Mouse (Mus musculus): Measurements from ENCODE around the gene Nab1.

The Nab1 gene

GRCm38 (mm10) chr1:52470811-52471489, 29.5 kb downstream of the Nab1 start:
- DNase-seq (ENCODE audit: low spot score in 2 of 2): no peak

- no peak for DNase-seq (ENCODE audit: low spot score in 2 of 2)
These were observed 30.2 kb downstream of the Nab1 start for GRCm38 (mm10) chr1:52470326-52470725.

GRCm38 (mm10) chr1:52466518-52467120, 33.9 kb downstream of the Nab1 start:
- no peak for DNase-seq (ENCODE audit: low spot score in 2 of 2)

GRCm38 (mm10) chr1:52465830-52466229, 34.6 kb downstream of the Nab1 start:
- DNase-seq (ENCODE audit: low spot score in 2 of 2): no peak

GRCm38 (mm10) chr1:52465264-52465663, 35.2 kb downstream of the Nab1 start:
- no peak for DNase-seq (ENCODE audit: low spot score in 2 of 2)

- DNase-seq (ENCODE audit: low spot score in 2 of 2): no peak
These were observed 37.2 kb downstream of the Nab1 start for GRCm38 (mm10) chr1:52463305-52463704.

- no peak for DNase-seq (ENCODE audit: low spot score in 2 of 2)
These were observed 43.9 kb downstream of the Nab1 start for GRCm38 (mm10) chr1:52456571-52456970.

- DNase-seq (ENCODE audit: low spot score in 2 of 2): no peak
These were observed 45.9 kb downstream of the Nab1 start for GRCm38 (mm10) chr1:52454509-52455001.

GRCm38 (mm10) chr1:52451360-52451759, 49.1 kb downstream of the Nab1 start:
- no peak for DNase-seq (ENCODE audit: low spot score in 2 of 2)

GRCm38 (mm10) chr1:52435856-52436255, 64.6 kb downstream of the Nab1 start:
- DNase-seq (ENCODE audit: low spot score in 2 of 2): no peak

GRCm38 (mm10) chr1:52434085-52434484, 66.4 kb downstream of the Nab1 start:
- DNase-seq (ENCODE audit: low spot score in 2 of 2): no peak

- DNase-seq (ENCODE audit: low spot score in 2 of 2): no peak
These were observed 68.7 kb downstream of the Nab1 start for GRCm38 (mm10) chr1:52431806-52432205.

- DNase-seq (ENCODE audit: low spot score in 2 of 2): no peak
These were observed 69.9 kb downstream of the Nab1 start for GRCm38 (mm10) chr1:52430606-52431005.

GRCm38 (mm10) chr1:52430116-52430515, 70.4 kb downstream of the Nab1 start:
- no peak for DNase-seq (ENCODE audit: low spot score in 2 of 2)

- DNase-seq (ENCODE audit: low spot score in 2 of 2): no peak
These were observed 72.5 kb downstream of the Nab1 start for GRCm38 (mm10) chr1:52427841-52428464.

- no peak for DNase-seq (ENCODE audit: low spot score in 2 of 2)
These were observed 76.6 kb downstream of the Nab1 start for GRCm38 (mm10) chr1:52423846-52424245.

GRCm38 (mm10) chr1:52423057-52423456, 77.4 kb downstream of the Nab1 start:
- no peak for DNase-seq (ENCODE audit: low spot score in 2 of 2)

- peak in 1 of 2 experiments; percentile 15 for DNase-seq (ENCODE audit: low spot score in 2 of 2)
These were observed 78.3 kb downstream of the Nab1 start for GRCm38 (mm10) chr1:52422137-52422536.

- no peak for DNase-seq (ENCODE audit: low spot score in 2 of 2)
These were observed 78.9 kb downstream of the Nab1 start for GRCm38 (mm10) chr1:52421623-52422022.

- DNase-seq (ENCODE audit: low spot score in 2 of 2): no peak
These were observed 81.2 kb downstream of the Nab1 start for GRCm38 (mm10) chr1:52419088-52419819.
